Mouse (Mus musculus) neural tube, embryonic 11.5 days (tissue): ENCODE measurements around the gene Lgals9. TPM values are rescaled to one million over a fixed set of nuclear protein-coding genes. Genes with fewer than 3 reads are reported as not detected.
"Not testable (repeated sequence)": the region's sequence is repeated elsewhere in the genome, so short reads cannot be mapped to it uniquely, and the experiment has no call there.

Experiments
- ATAC-seq: fragments of 200-750 bp; cut with Nextera tagmentation; 2 replicates; pipeline ENCODE4 v1.8.0; 2017; ENCODE audit warnings: moderate number of reproducible peaks, mild to moderate bottlenecking, moderate TSS enrichment, moderate library complexity; ENCODE audit not compliant: insufficient read depth, low FRiP score, low TSS enrichment
- DNase-seq: peaks from one replicate; pipeline ENCODE4 v3.0.0-alpha.2; 2015; ENCODE audit warnings: low spot score
- H3K27ac ChIP-seq: fragments of 300-500 bp; sonication (generic); 2 replicates; pipeline ENCODE4 v1.5.1; 2014; ENCODE audit warnings: low read depth, mild to moderate bottlenecking, low read length
- H3K27me3 ChIP-seq: fragments of 300-500 bp; sonication (generic); 2 replicates; pipeline ENCODE4 v1.6.1; 2014; ENCODE audit warnings: mild to moderate bottlenecking, low read length, mixed read lengths; ENCODE audit not compliant: control insufficient read depth, insufficient read depth
- H3K36me3 ChIP-seq: fragments of 300-500 bp; sonication (generic); 2 replicates; pipeline ENCODE4 v1.6.1; 2014; ENCODE audit warnings: mild to moderate bottlenecking, low read length, moderate library complexity, mixed read lengths; ENCODE audit not compliant: control insufficient read depth, insufficient read depth
- H3K4me1 ChIP-seq: fragments of 300-500 bp; sonication (generic); 2 replicates; pipeline ENCODE4 v1.6.1; 2014; ENCODE audit warnings: low read length, mixed read lengths; ENCODE audit not compliant: control insufficient read depth, insufficient read depth
- H3K4me2 ChIP-seq: fragments of 300-500 bp; sonication (generic); 2 replicates; pipeline ENCODE4 v1.6.1; 2014; ENCODE audit warnings: low read depth, mild to moderate bottlenecking, moderate library complexity
- H3K4me3 ChIP-seq: fragments of 300-500 bp; sonication (generic); 2 replicates; pipeline ENCODE4 v1.5.1; 2014; ENCODE audit warnings: low read depth, low read length
- H3K9ac ChIP-seq: fragments of 300-500 bp; sonication (generic); 2 replicates; pipeline ENCODE4 v1.6.1; 2014; ENCODE audit warnings: mild to moderate bottlenecking, low read length
- H3K9me3 ChIP-seq: fragments of 300-500 bp; sonication (generic); 2 replicates; pipeline ENCODE4 v1.6.1; 2016; ENCODE audit warnings: low read length; ENCODE audit not compliant: control insufficient read depth
- WGBS: fragments of 180-500 bp; shearing (Covaris S2); extraction: QIAGEN DNeasy Blood & Tissue Kit; methylation state at CpG from one replicate; pipeline ENCODE4 v1.1.7; 2014; 5-methylcytosine and 5-hydroxymethylcytosine counted together
- polyA plus RNA-seq: library from polyadenylated mRNA; unstranded; fragments of >200 nt; fragmentation: Nextera tagmentation; extraction: Ambion mirVana; gene quantifications from 2 replicates; pipeline ENCODE4 v1.2.1, GENCODE M21; 2014

The Lgals9 gene
- polyA plus RNA-seq, 1 experiment from 2014 or later: 5.9 TPM

GRCm38 (mm10) chr11:79013056-79013455 lies 28.3 kb upstream of the Lgals9 start:
- Histone ChIP-seq H3K9me3 (no peaks in the 10 kb centered on the region), H3K4me2 (no peak overlapping the region), H3K4me1 (no peaks in the 10 kb centered on the region), H3K9ac (no peak overlapping the region), H3K27ac (no peak overlapping the region), H3K27me3 (no peaks in the 10 kb centered on the region), H3K4me3 (no peak overlapping the region), H3K36me3 (no peaks in the 10 kb centered on the region; the same call in 1 of the 2 replicates)
- no peak for ATAC-seq
- DNase-seq: no peak

- 93% methylated on average over 2 of the region's 2 CpGs for WGBS
- Histone ChIP-seq H3K4me2 (no peak overlapping the region), H3K36me3 (no peaks in the 10 kb centered on the region; the same call in 1 of the 2 replicates), H3K4me1 (no peaks in the 10 kb centered on the region), H3K9me3 (no peaks in the 10 kb centered on the region), H3K9ac (no peak overlapping the region), H3K27me3 (no peaks in the 10 kb centered on the region), H3K4me3 (no peak overlapping the region), H3K27ac (no peak overlapping the region)
- no peak for DNase-seq
- no peak for ATAC-seq
Observed at GRCm38 (mm10) chr11:79012529-79012928, 27.8 kb upstream of the Lgals9 start.

- H3K36me3 ChIP-seq: no peaks in the 10 kb centered on the region
- 83% methylated on average over 7 of the region's 7 CpGs for WGBS
- no peak overlapping the region for H3K27ac ChIP-seq
- no peak overlapping the region for H3K4me3 ChIP-seq
- no peak overlapping the region for H3K9ac ChIP-seq
- no peaks in the 10 kb centered on the region for H3K27me3 ChIP-seq
- H3K9me3 ChIP-seq: no peaks in the 10 kb centered on the region
- H3K4me2 ChIP-seq: no peak overlapping the region
- no peaks in the 10 kb centered on the region for H3K4me1 ChIP-seq
- ATAC-seq (no peak), DNase-seq (no peak)
Observed at GRCm38 (mm10) chr11:79008891-79009290, 24.1 kb upstream of the Lgals9 start.

GRCm38 (mm10) chr11:79008007-79008775 lies 23.4 kb upstream of the Lgals9 start:
- Histone ChIP-seq H3K9me3 (no peaks in the 10 kb centered on the region), H3K9ac (no peak overlapping the region), H3K27ac (no peak overlapping the region), H3K36me3 (no peaks in the 10 kb centered on the region), H3K4me1 (no peaks in the 10 kb centered on the region), H3K4me2 (no peak overlapping the region), H3K4me3 (no peak overlapping the region), H3K27me3 (no peaks in the 10 kb centered on the region)
- no peak for ATAC-seq
- WGBS: 72% methylated on average over 6 of the region's 6 CpGs
- DNase-seq: no peak

GRCm38 (mm10) chr11:79007356-79007755 lies 22.6 kb upstream of the Lgals9 start:
- H3K4me1 ChIP-seq, H3K27ac ChIP-seq, DNase-seq, H3K4me3 ChIP-seq, H3K4me2 ChIP-seq, H3K27me3 ChIP-seq, H3K9me3 ChIP-seq, H3K36me3 ChIP-seq, H3K9ac ChIP-seq, ATAC-seq: not testable (repeated sequence)
- 92% methylated on average over 3 of the region's 3 CpGs for WGBS

GRCm38 (mm10) chr11:79006417-79006816 lies 21.7 kb upstream of the Lgals9 start:
- WGBS: 74% methylated on average over 5 of the region's 5 CpGs
- H3K36me3 ChIP-seq: no peaks in the 10 kb centered on the region
- H3K4me3 ChIP-seq: no peak overlapping the region
- H3K27me3 ChIP-seq: no peaks in the 10 kb centered on the region
- H3K9me3 ChIP-seq: no peaks in the 10 kb centered on the region
- ATAC-seq (no peak), DNase-seq (no peak)
- no peak overlapping the region for H3K27ac ChIP-seq
- no peak overlapping the region for H3K9ac ChIP-seq
- H3K4me1 ChIP-seq: no peaks in the 10 kb centered on the region
- H3K4me2 ChIP-seq: no peak overlapping the region

- H3K9me3 ChIP-seq: no peaks in the 10 kb centered on the region
- ATAC-seq (no peak), DNase-seq (no peak)
- 90% methylated on average over 14 of the region's 14 CpGs for WGBS
- H3K4me2 ChIP-seq: no peak overlapping the region
- H3K36me3 ChIP-seq: no peaks in the 10 kb centered on the region
- no peak overlapping the region for H3K9ac ChIP-seq
- no peaks in the 10 kb centered on the region for H3K27me3 ChIP-seq
- no peaks in the 10 kb centered on the region for H3K4me1 ChIP-seq
- H3K27ac ChIP-seq: no peak overlapping the region
- no peak overlapping the region for H3K4me3 ChIP-seq
Observed at GRCm38 (mm10) chr11:79005578-79006394, 21.0 kb upstream of the Lgals9 start.

- no peak for ATAC-seq
- H3K4me3 ChIP-seq: no peak overlapping the region
- no peaks in the 10 kb centered on the region for H3K27me3 ChIP-seq
- H3K27ac ChIP-seq: no peak overlapping the region
- H3K9me3 ChIP-seq: no peaks in the 10 kb centered on the region
- no peaks in the 10 kb centered on the region for H3K36me3 ChIP-seq
- H3K4me1 ChIP-seq: no peaks in the 10 kb centered on the region
- no peak overlapping the region for H3K4me2 ChIP-seq
- 78% methylated on average over 10 of the region's 10 CpGs for WGBS
- no peak for DNase-seq
- no peak overlapping the region for H3K9ac ChIP-seq
Observed at GRCm38 (mm10) chr11:79003769-79004638, 19.3 kb upstream of the Lgals9 start.
